Mouse (Mus musculus): ENCODE measurements around the gene Gle1.
A peak's percentile ranks its signal among the peaks of the same experiment; 100 is the strongest.

Gene Gle1

DNA sequence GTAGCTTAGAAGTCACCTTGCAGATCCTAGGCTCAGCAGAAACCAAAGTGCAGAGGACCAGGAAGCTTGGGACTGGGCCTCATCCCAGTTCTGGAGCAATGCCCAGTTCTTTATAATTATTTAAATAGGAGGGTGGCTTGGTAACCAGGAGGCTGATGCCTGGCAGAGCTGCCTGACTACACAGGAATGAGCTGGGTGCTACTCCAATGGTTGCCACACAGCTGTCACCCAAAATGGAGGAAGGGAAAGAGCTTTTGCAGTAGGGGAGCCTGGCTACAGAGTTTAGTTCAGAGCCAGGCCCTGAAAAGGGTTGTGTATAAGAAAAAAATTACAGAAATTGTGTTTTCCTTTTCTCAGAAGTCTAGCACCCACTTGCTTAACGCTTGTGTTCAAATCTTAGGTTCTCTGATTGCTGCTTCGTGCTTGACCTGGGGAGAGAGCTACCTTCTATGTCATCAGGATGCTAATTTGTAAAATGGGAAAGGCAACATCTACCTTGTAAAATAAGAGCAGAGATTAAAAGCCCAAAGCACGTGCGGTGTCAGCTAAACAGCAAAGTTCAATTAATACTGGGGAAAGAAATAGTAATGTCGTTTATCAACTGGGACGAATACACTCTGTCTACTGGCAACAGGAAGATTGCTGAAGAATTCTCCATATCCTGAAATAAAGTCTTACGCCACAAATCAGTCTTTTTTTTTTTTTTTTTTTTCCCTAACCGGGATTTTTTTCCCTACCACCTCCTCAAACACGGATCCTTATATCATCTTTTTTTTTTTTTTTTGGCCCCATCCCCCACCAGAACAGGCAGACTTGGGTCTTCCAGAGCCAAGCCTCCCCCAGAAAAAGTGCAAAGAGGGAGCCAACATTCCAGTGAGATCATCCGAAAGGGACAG is 29.4 kb downstream of the Gle1 start:
- DNase-seq (ENCODE audit: low spot score in 2 of 2): no peak

DNA sequence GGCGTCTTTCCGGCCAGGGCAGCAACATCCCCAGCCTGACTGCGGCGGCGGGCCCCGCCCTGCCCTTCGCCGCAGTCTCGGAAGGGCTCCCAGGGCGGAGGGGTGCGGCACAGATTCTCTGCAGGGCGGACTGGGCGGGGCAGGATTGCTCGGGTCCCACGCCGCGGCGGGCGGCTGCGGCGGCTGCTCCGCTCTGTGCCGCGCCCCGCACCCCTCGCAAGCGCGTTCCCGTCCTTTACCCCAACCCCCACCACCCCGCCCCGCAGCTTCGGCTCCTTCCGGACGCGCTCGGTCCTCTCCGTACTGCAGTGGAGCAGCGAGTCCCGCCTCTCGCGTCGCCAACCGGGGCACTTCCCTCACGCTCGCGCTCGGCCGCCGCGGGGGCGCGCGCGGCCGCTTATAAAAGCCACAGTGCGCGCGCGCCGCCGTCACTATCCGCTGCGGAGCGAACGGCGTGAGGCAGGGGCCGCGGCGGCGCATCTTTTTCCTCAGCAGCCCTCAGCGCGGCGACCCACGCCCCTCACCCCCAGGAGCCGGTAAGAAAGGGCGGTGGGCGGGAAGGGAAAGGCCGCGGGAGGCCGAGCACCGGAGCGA is 30.1 kb downstream of the Gle1 start, which contains the start of gene Sptan1:
TSS of gene Sptan1 (plus strand) at position 311 of the 594 bp plus-strand sequence.
- peak; percentile 94 to 95 for DNase-seq (ENCODE audit: low spot score in 2 of 2)

GRCm38 (mm10) chr2:29965906-29966305 is 30.7 kb downstream of the Gle1 start:
- DNase-seq (ENCODE audit: low spot score in 2 of 2): peak; percentile 8 to 38

GRCm38 (mm10) chr2:29966826-29967225 is 31.6 kb downstream of the Gle1 start:
- DNase-seq (ENCODE audit: low spot score in 2 of 2): no peak

GRCm38 (mm10) chr2:29967768-29968167 is 32.5 kb downstream of the Gle1 start:
- DNase-seq (ENCODE audit: low spot score in 2 of 2): no peak

- no peak for DNase-seq (ENCODE audit: low spot score in 2 of 2)
These were observed 33.4 kb downstream of the Gle1 start for GRCm38 (mm10) chr2:29968638-29969037.

GRCm38 (mm10) chr2:29971838-29972635 is 36.8 kb downstream of the Gle1 start:
- peak in 1 of 2 experiments; percentile 34 for DNase-seq (ENCODE audit: low spot score in 2 of 2)

GRCm38 (mm10) chr2:29973525-29973924 is 38.3 kb downstream of the Gle1 start:
- DNase-seq (ENCODE audit: low spot score in 2 of 2): no peak

GRCm38 (mm10) chr2:29977307-29977706 is 42.1 kb downstream of the Gle1 start:
- no peak for DNase-seq (ENCODE audit: low spot score in 2 of 2)

DNA sequence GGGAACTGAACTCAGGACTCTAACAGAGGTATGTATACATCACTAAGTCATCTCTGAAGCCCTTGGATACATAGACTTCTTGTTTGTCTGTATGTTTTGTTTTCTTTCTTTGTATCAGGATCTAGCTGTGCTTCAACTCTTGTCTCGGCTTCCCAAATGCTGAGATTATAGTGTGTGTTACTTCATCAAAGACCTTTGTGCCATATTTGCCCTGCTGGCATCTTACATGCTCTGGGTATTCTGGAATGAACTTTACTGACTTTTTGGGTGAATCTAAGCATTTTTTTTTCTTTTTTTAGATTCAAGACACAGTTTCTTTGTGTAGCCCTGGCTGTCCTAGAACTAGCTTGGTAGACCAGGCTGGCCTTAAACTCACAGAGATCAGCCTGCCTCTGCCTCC is 45.4 kb downstream of the Gle1 start:
- DNase-seq (ENCODE audit: low spot score in 2 of 2): no peak

- DNase-seq (ENCODE audit: low spot score in 2 of 2): no peak
These were observed 56.7 kb downstream of the Gle1 start for GRCm38 (mm10) chr2:29991962-29992361.

DNA sequence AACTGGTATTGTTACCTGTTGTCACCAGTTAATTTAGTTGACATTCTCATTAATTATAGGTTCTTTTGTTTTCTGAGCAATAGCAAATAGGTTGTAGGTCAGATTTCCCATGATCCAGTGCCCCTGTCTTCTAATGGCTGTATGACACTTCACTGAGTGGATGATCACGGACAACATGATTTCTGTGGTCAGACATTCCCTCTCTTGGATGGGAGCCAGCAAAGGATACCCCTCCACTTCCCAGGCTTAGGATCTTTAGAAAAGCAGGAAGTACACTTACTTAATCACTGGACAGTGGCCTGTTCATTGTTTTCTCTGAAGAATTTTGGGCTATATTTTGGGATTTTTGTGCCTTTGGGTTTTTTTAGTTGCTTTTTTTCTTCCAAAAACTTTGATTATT is 73.9 kb downstream of the Gle1 start:
- DNase-seq (ENCODE audit: low spot score in 2 of 2): no peak

Data from urinary bladder, adult 18-20 months (tissue).